ENCODE assay signal across 14 mouse cellular contexts in genomic region chr17:44612641-44613040, GRCm38 (mm10).
DNase-seq lines count a peak whose midpoint lies in the region; ATAC-seq and TF ChIP-seq lines count a peak whose summit lies in the region.
"Had no signal": no experiment of that assay in that cellular context is flagged by ENCODE, and none has a peak within 500 bp of the region (broad histone marks: within the 10 kb centered on the region; RNA-seq: fewer than 3 reads in every experiment).

No protein-coding gene starts in this region.

- DNase-seq in kidney, adult 2 months, result peak; percentile 21
- DNase-seq in neural tube, embryonic 10.5 days (ENCODE audit: extremely low spot score, low spot score), result peak; percentile 44
- peak; percentile 37 for DNase-seq in embryo, embryonic 11 days
- DNase-seq in yolk sac, embryonic 10.5 days (ENCODE audit: low spot score), result peak; percentile 7
- no peak for DNase-seq in urinary bladder, postnatal 10 days (ENCODE audit: low spot score)
- DNase-seq: lung, postnatal 36 days had no signal

- ATAC-seq in kidney, embryonic 14.5 days (ENCODE audit: low FRiP score, low TSS enrichment), result no peak
- ATAC-seq in neural tube, embryonic 15.5 days (ENCODE audit: low FRiP score), result no peak
- ATAC-seq in frontal cortex, adult (ENCODE audit: low TSS enrichment), result no peak
- ATAC-seq: intestine, embryonic 15.5 days had no signal

- 63% methylated on average over 8 of the region's 8 CpGs for WGBS in kidney, adult 2 months
- WGBS in kidney, embryonic 14.5 days, result 36% methylated on average over 8 of the region's 8 CpGs
- 69% methylated on average over 8 of the region's 8 CpGs for WGBS in neural tube, embryonic 15.5 days

- H3K9ac ChIP-seq in kidney, embryonic 14.5 days (ENCODE audit: low read depth, low read length), result no peak overlapping the region
- H3K9ac ChIP-seq in neural tube, embryonic 15.5 days (replicated peaks), result no peak overlapping the region
- H3K9ac ChIP-seq: heart, embryonic 13.5 days; intestine, embryonic 15.5 days; liver, embryonic 14.5 days had no signal

- H3K4me3 ChIP-seq in kidney, adult 2 months (ENCODE audit: insufficient read depth, low read depth, low read length), result no peak overlapping the region
- H3K4me3 ChIP-seq in kidney, embryonic 14.5 days (ENCODE audit: low read length), result no peak overlapping the region
- H3K4me3 ChIP-seq in neural tube, embryonic 15.5 days (replicated peaks), result no peak overlapping the region
- H3K4me3 ChIP-seq: erythroblast, embryonic 14.5 days; heart, embryonic 13.5 days; hindbrain, embryonic 10.5 days; intestine, embryonic 15.5 days had no signal

- no peaks in the 10 kb centered on the region for H3K4me1 ChIP-seq in kidney, adult 2 months (ENCODE audit: control insufficient read depth, insufficient read depth, low read length)
- H3K4me1 ChIP-seq in kidney, embryonic 14.5 days (ENCODE audit: control insufficient read depth, insufficient read depth, low read length), result peaks cover 5% of the 10 kb centered on the region; the same call in 1 of the 2 replicates
- peaks cover 12% of the 10 kb centered on the region for H3K4me1 ChIP-seq in neural tube, embryonic 15.5 days
- H3K4me1 ChIP-seq: heart, embryonic 13.5 days; intestine, embryonic 15.5 days had no signal

- TF ChIP-seq POLR2A in kidney, adult 2 months (IDR thresholded peaks at IDR 0.05; ENCODE audit: low read depth, low read length), result no peak

- no peak overlapping the region for H3K27ac ChIP-seq in kidney, adult 2 months (ENCODE audit: insufficient read depth, low read depth, low read length)
- H3K27ac ChIP-seq in kidney, embryonic 14.5 days (ENCODE audit: low read depth, low read length), result no peak overlapping the region
- H3K27ac ChIP-seq in neural tube, embryonic 15.5 days (replicated peaks), result no peak overlapping the region
- H3K27ac ChIP-seq: heart, embryonic 13.5 days; hindbrain, embryonic 10.5 days; intestine, embryonic 15.5 days; liver, embryonic 14.5 days had no signal

- no peaks in the 10 kb centered on the region for H3K27me3 ChIP-seq in kidney, adult 2 months (replicated peaks; ENCODE audit: control insufficient read depth, insufficient read depth, low read length)
- H3K27me3 ChIP-seq in kidney, embryonic 14.5 days (ENCODE audit: control insufficient read depth, insufficient read depth, low read length), result no peaks in the 10 kb centered on the region
- H3K27me3 ChIP-seq in neural tube, embryonic 15.5 days (replicated peaks), result no peaks in the 10 kb centered on the region
- H3K27me3 ChIP-seq: intestine, embryonic 15.5 days had no signal

- no peak for TF ChIP-seq CTCF in kidney, adult 2 months (conservative IDR thresholded peaks at IDR 0.05; ENCODE audit: insufficient read depth, insufficient read length, low read depth, low read length)

- H3K36me3 ChIP-seq in kidney, adult 2 months (ENCODE audit: control insufficient read depth, insufficient read depth, low read length), result no peaks in the 10 kb centered on the region
- H3K36me3 ChIP-seq in kidney, embryonic 14.5 days (ENCODE audit: control insufficient read depth, insufficient read depth, low read length), result no peaks in the 10 kb centered on the region
- no peaks in the 10 kb centered on the region for H3K36me3 ChIP-seq in neural tube, embryonic 15.5 days
- H3K36me3 ChIP-seq: heart, embryonic 13.5 days; hindbrain, embryonic 10.5 days; intestine, embryonic 15.5 days had no signal

- no peak overlapping the region for H3K4me2 ChIP-seq in kidney, embryonic 14.5 days (replicated peaks; ENCODE audit: low read depth, low read length)
- H3K4me2 ChIP-seq in neural tube, embryonic 15.5 days, result no peak overlapping the region
- H3K4me2 ChIP-seq: heart, embryonic 13.5 days; intestine, embryonic 15.5 days had no signal

- no peaks in the 10 kb centered on the region for H3K9me3 ChIP-seq in kidney, embryonic 14.5 days (ENCODE audit: control insufficient read depth, low read length)
- H3K9me3 ChIP-seq in neural tube, embryonic 15.5 days (replicated peaks), result no peaks in the 10 kb centered on the region
- H3K9me3 ChIP-seq: heart, embryonic 13.5 days; hindbrain, embryonic 10.5 days; intestine, embryonic 15.5 days had no signal
